Comparison of ENCODE assay signal across 16 mouse cellular contexts in the genomic region with DNA sequence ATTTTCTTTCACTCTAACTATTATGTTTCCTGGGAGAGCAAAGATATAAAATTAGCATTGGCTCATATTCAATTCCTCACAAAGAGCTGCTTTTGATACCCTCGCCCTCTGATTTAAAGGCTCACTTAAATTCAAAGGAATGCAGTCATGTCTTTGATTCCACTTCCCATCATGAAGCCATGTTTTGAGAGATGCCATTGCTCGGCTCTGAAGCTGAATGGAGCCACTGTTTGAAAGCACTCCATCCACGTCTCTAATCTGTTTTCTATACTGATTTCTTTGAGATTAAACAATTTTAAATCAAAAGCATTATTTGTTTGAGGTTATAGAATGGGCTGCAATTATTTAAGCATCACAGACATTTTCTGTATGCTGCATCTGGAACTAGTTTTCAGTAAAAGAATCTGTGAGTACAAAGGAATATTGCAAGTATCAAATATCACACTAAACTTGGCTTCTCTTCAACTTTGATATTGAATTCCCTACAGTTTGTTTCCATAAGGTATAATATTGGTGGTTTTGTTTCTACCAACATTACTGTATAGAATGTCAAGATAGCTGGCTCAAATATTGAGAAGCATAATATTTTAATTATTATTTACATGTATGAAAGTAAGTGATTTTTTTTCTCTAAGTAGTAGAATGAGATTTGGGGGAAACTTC.
A peak's percentile ranks its signal among the peaks of the same experiment; 100 is the strongest.
DNase-seq lines count a peak whose midpoint lies in the region; ATAC-seq and TF ChIP-seq lines count a peak whose summit lies in the region.
"Had no signal": no experiment of that assay in that cellular context is flagged by ENCODE, and none has a peak within 500 bp of the region (broad histone marks: within the 10 kb centered on the region; RNA-seq: fewer than 3 reads in every experiment).

No protein-coding gene starts in this region.

- H3K36me3 ChIP-seq in limb, embryonic 13.5 days = no peaks in the 10 kb centered on the region
- no peaks in the 10 kb centered on the region for H3K36me3 ChIP-seq in limb, embryonic 10.5 days
- no peaks in the 10 kb centered on the region for H3K36me3 ChIP-seq in embryonic facial prominence, embryonic 14.5 days (ENCODE audit: control insufficient read depth, insufficient read depth, low read length)
- H3K36me3 ChIP-seq in limb, embryonic 14.5 days (ENCODE audit: control insufficient read depth, insufficient read depth, low read length) = no peaks in the 10 kb centered on the region
- H3K36me3 ChIP-seq: G1E; intestine, embryonic 15.5 days; liver, embryonic 12.5 days; lung, embryonic 15.5 days had no signal

- H3K27me3 ChIP-seq in limb, embryonic 13.5 days = no peaks in the 10 kb centered on the region
- H3K27me3 ChIP-seq in limb, embryonic 10.5 days (ENCODE audit: low read depth, poor library complexity, severe bottlenecking) = no peaks in the 10 kb centered on the region
- H3K27me3 ChIP-seq in embryonic facial prominence, embryonic 14.5 days (replicated peaks; ENCODE audit: control insufficient read depth, insufficient read depth, low read length) = no peaks in the 10 kb centered on the region
- no peaks in the 10 kb centered on the region for H3K27me3 ChIP-seq in limb, embryonic 14.5 days (ENCODE audit: control insufficient read depth, insufficient read depth, low read length)
- H3K27me3 ChIP-seq: intestine, embryonic 15.5 days; liver, embryonic 12.5 days; lung, embryonic 15.5 days had no signal

- DNase-seq in limb, embryonic 10.5 days (ENCODE audit: low spot score) = no peak
- peak; percentile 38 for DNase-seq in embryo, embryonic 11 days
- peak; percentile 87 for DNase-seq in embryonic facial prominence, embryonic 14.5 days (ENCODE audit: low spot score)
- DNase-seq in limb, embryonic 14.5 days (ENCODE audit: low spot score) = peak; percentile 84
- DNase-seq in layer of hippocampus, adult 2 months (ENCODE audit: low spot score in 2 of 2) = no peak
- no peak for DNase-seq in cerebellum, postnatal 14 days
- DNase-seq: adrenal gland, adult 2 months; cerebellum, adult 9-11 months; layer of hippocampus, adult 9-11 months; right cerebral cortex, postnatal 4 days had no signal

- 35% methylated on average over 3 of the region's 3 CpGs for WGBS in limb, embryonic 13.5 days
- WGBS in limb, embryonic 10.5 days = 79% methylated on average over 3 of the region's 3 CpGs
- WGBS in embryonic facial prominence, embryonic 14.5 days = 15% methylated on average over 3 of the region's 3 CpGs
- 21% methylated on average over 3 of the region's 3 CpGs for WGBS in limb, embryonic 14.5 days

- ATAC-seq in limb, embryonic 13.5 days (ENCODE audit: low FRiP score, low read depth) = peak; percentile 68; the same call in 1 of the 2 replicates
- peak; percentile 81 for ATAC-seq in embryonic facial prominence, embryonic 14.5 days (ENCODE audit: low read depth)
- ATAC-seq in limb, embryonic 14.5 days (ENCODE audit: low FRiP score, low read depth) = peak; percentile 60; the same call in 1 of the 2 replicates
- ATAC-seq: intestine, embryonic 15.5 days; liver, embryonic 12.5 days had no signal

- H3K4me2 ChIP-seq in limb, embryonic 13.5 days (replicated peaks) = no peak overlapping the region
- H3K4me2 ChIP-seq in embryonic facial prominence, embryonic 14.5 days (ENCODE audit: low read depth, low read length) = 0 out of 2 replicates have a peak overlapping the region, but pooled peaks have one; percentile 3
- no peak overlapping the region for H3K4me2 ChIP-seq in limb, embryonic 14.5 days (replicated peaks; ENCODE audit: low read depth, low read length, severe bottlenecking)
- H3K4me2 ChIP-seq: intestine, embryonic 15.5 days; liver, embryonic 12.5 days; lung, embryonic 15.5 days had no signal

- TF ChIP-seq POLR2A in limb, embryonic 14.5 days (IDR thresholded peaks at IDR 0.05; ENCODE audit: borderline replicate concordance, extremely low read depth, insufficient read depth, insufficient read length) = no peak

- H3K27ac ChIP-seq in limb, embryonic 13.5 days = no peak overlapping the region; the same call in 1 of the 2 replicates
- H3K27ac ChIP-seq in limb, embryonic 10.5 days = no peak overlapping the region
- peak overlapping the region; percentile 63 for H3K27ac ChIP-seq in embryonic facial prominence, embryonic 14.5 days (replicated peaks; ENCODE audit: low read depth, low read length)
- no peak overlapping the region; the same call in 1 of the 2 replicates for H3K27ac ChIP-seq in limb, embryonic 14.5 days (replicated peaks; ENCODE audit: low read depth, low read length)
- H3K27ac ChIP-seq in layer of hippocampus, adult 2 months = no peak overlapping the region
- H3K27ac ChIP-seq: intestine, embryonic 15.5 days; kidney, postnatal 0 days; liver, embryonic 12.5 days; lung, embryonic 15.5 days had no signal

- no peak overlapping the region for H3K4me3 ChIP-seq in limb, embryonic 13.5 days
- no peak overlapping the region for H3K4me3 ChIP-seq in limb, embryonic 10.5 days
- no peak overlapping the region for H3K4me3 ChIP-seq in embryonic facial prominence, embryonic 14.5 days (ENCODE audit: low read depth, low read length)
- H3K4me3 ChIP-seq in limb, embryonic 14.5 days (replicated peaks; ENCODE audit: low read length) = no peak overlapping the region
- H3K4me3 ChIP-seq in layer of hippocampus, adult 2 months = no peak overlapping the region
- H3K4me3 ChIP-seq: intestine, embryonic 15.5 days; liver, embryonic 12.5 days; lung, embryonic 15.5 days had no signal

- no peak for TF ChIP-seq CTCF in layer of hippocampus, adult 2 months (conservative IDR thresholded peaks at IDR 0.05)

- H3K4me1 ChIP-seq in limb, embryonic 13.5 days = no peaks in the 10 kb centered on the region
- H3K4me1 ChIP-seq in limb, embryonic 10.5 days = no peaks in the 10 kb centered on the region
- H3K4me1 ChIP-seq in embryonic facial prominence, embryonic 14.5 days (ENCODE audit: control insufficient read depth, insufficient read depth, low read length) = no peaks in the 10 kb centered on the region
- no peaks in the 10 kb centered on the region for H3K4me1 ChIP-seq in limb, embryonic 14.5 days (ENCODE audit: control insufficient read depth, insufficient read depth, low read length)
- H3K4me1 ChIP-seq: intestine, embryonic 15.5 days; liver, embryonic 12.5 days; lung, embryonic 15.5 days had no signal

- no peaks in the 10 kb centered on the region for H3K9me3 ChIP-seq in limb, embryonic 13.5 days
- H3K9me3 ChIP-seq in limb, embryonic 10.5 days (replicated peaks) = no peaks in the 10 kb centered on the region
- no peaks in the 10 kb centered on the region for H3K9me3 ChIP-seq in embryonic facial prominence, embryonic 14.5 days (ENCODE audit: control insufficient read depth, low read length)
- H3K9me3 ChIP-seq in limb, embryonic 14.5 days (ENCODE audit: control insufficient read depth, low read length) = no peaks in the 10 kb centered on the region
- H3K9me3 ChIP-seq: intestine, embryonic 15.5 days; liver, embryonic 12.5 days; lung, embryonic 15.5 days had no signal

- H3K9ac ChIP-seq in limb, embryonic 13.5 days = no peak overlapping the region
- H3K9ac ChIP-seq in embryonic facial prominence, embryonic 14.5 days (ENCODE audit: low read depth, low read length) = no peak overlapping the region
- no peak overlapping the region for H3K9ac ChIP-seq in limb, embryonic 14.5 days (ENCODE audit: low read depth, low read length, severe bottlenecking)
- H3K9ac ChIP-seq: intestine, embryonic 15.5 days; liver, embryonic 12.5 days; lung, embryonic 15.5 days had no signal

Comparison
In these comparisons a context has a peak if more than half of its experiments do, and no peak if none do; other contexts are left out.
1. DNase-seq: peak in embryo, embryonic 11 days (single experiment), embryonic facial prominence, embryonic 14.5 days (single experiment) and limb, embryonic 14.5 days (single experiment); none in limb, embryonic 10.5 days (single experiment), layer of hippocampus, adult 2 months (0 of 2) and cerebellum, postnatal 14 days (0 of 2).
2. Peak in every context shown above with its lines, with median percentiles within 50 percentile points of each other: ATAC-seq.